Mouse (Mus musculus): ENCODE results near the gene Msrb3. TPM values are rescaled to one million over a fixed set of nuclear protein-coding genes. Genes with fewer than 3 reads are reported as not detected.

The Msrb3 gene
- polyA plus RNA-seq, 1 experiment from 2014 or later = 1.2 TPM

DNA sequence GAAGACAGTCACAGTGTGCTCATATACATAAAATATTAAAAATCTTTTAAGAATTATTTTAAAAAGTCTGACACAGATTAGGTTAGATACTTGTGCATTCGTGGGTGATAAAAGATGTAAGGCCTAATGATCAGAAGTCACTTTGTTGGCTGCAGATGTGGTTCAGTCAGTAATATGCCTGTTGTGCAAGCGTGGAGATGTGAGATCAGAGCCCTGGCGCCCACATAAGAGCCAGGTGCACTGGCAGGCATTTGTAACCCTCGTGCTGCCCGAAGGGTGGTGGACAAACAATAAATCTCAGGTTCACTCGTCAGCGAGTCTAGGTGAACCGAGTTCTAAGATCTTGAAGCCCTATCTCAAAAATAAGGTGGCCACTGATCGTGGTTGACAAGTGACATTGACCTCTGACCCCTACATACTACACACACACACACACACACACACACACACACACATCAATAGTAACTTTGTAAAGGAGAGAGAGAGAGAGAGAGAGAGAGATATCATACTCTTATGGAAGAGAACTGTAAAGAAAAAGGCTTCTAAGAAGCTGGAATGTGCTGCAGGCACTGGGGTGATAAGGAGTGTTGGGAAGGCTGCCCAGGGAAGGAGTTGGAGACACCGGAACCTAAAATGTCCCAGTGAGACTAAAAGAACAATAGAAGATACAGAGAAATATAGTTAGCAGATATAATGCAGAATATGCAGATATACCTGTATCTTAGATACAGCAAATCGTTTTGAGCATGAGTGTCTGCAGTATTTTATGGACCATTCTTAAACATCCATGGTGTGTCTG lies 10.1 kb upstream of the Msrb3 start:
- DNase-seq (no peak), ATAC-seq (ENCODE audit: low FRiP score, low TSS enrichment) (no peak)
- H3K4me1 ChIP-seq (ENCODE audit: control insufficient read depth, insufficient read depth, low read length) = no peaks in the 10 kb centered on the region
- no peaks in the 10 kb centered on the region for H3K27me3 ChIP-seq (ENCODE audit: control insufficient read depth, insufficient read depth, low read length)
- H3K9ac ChIP-seq (replicated peaks; ENCODE audit: low read length) = no peak overlapping the region
- H3K4me2 ChIP-seq (ENCODE audit: low read length) = no peak overlapping the region
- H3K36me3 ChIP-seq (ENCODE audit: control insufficient read depth, insufficient read depth, low read length) = no peaks in the 10 kb centered on the region
- no peak overlapping the region for H3K27ac ChIP-seq (replicated peaks; ENCODE audit: low read depth, low read length)
- H3K4me3 ChIP-seq (replicated peaks; ENCODE audit: low read depth, low read length) = no peak overlapping the region
- WGBS = 93% methylated on average over 11 of the region's 11 CpGs
- no peaks in the 10 kb centered on the region for H3K9me3 ChIP-seq (ENCODE audit: control insufficient read depth, low read length)

GRCm38 (mm10) chr10:120904676-120905075 lies 5.8 kb upstream of the Msrb3 start:
- ATAC-seq (ENCODE audit: low FRiP score, low TSS enrichment) (no peak), DNase-seq (no peak)
- H3K4me1 ChIP-seq (ENCODE audit: control insufficient read depth, insufficient read depth, low read length) = no peaks in the 10 kb centered on the region
- H3K4me3 ChIP-seq (replicated peaks; ENCODE audit: low read depth, low read length) = no peak overlapping the region
- H3K9me3 ChIP-seq (ENCODE audit: control insufficient read depth, low read length) = no peaks in the 10 kb centered on the region
- H3K36me3 ChIP-seq (ENCODE audit: control insufficient read depth, insufficient read depth, low read length) = no peaks in the 10 kb centered on the region
- H3K9ac ChIP-seq (replicated peaks; ENCODE audit: low read length) = no peak overlapping the region
- H3K4me2 ChIP-seq (ENCODE audit: low read length) = no peak overlapping the region
- H3K27me3 ChIP-seq (ENCODE audit: control insufficient read depth, insufficient read depth, low read length) = no peaks in the 10 kb centered on the region
- WGBS = 91% methylated on average over 10 of the region's 10 CpGs
- no peak overlapping the region for H3K27ac ChIP-seq (replicated peaks; ENCODE audit: low read depth, low read length)

DNA sequence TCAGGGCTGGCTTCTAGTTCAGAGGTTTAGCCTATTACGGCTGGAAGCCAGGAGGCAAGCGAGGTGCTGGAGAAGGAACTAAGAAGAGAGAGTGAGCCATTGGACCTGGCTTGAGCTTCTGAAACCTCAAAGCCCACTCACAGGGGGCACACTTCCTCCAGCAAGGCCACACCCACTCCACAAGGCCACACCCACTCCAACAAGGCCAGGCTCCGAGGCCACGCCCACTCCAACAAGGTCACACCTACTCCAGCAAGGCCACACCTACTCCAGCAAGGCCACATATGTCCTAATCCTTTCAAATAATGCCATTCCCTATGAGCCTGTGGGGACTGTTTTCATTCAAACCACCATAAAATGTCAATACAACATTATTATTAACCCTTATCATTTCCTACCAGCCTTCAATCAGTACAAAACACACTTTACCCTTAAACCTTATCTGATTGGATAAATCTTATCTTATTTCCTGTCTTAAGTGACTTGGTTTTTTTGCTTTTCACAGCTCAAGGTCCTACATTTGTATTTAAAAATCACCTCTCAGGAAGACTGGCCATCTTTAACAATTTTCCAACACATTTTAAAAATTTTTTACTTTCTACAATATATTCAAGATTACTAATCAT lies 5.1 kb upstream of the Msrb3 start:
- no peak overlapping the region for H3K9ac ChIP-seq (replicated peaks; ENCODE audit: low read length)
- ATAC-seq (ENCODE audit: low FRiP score, low TSS enrichment) = no peak
- no peak overlapping the region for H3K4me3 ChIP-seq (replicated peaks; ENCODE audit: low read depth, low read length)
- no peaks in the 10 kb centered on the region for H3K9me3 ChIP-seq (ENCODE audit: control insufficient read depth, low read length)
- H3K27me3 ChIP-seq (ENCODE audit: control insufficient read depth, insufficient read depth, low read length) = no peaks in the 10 kb centered on the region
- H3K4me2 ChIP-seq (ENCODE audit: low read length) = no peak overlapping the region
- WGBS = 80% methylated on average over 4 of the region's 4 CpGs
- peaks cover 3% of the 10 kb centered on the region; the same call in 1 of the 2 replicates for H3K4me1 ChIP-seq (ENCODE audit: control insufficient read depth, insufficient read depth, low read length)
- no peak for DNase-seq
- no peak overlapping the region for H3K27ac ChIP-seq (replicated peaks; ENCODE audit: low read depth, low read length)
- H3K36me3 ChIP-seq (ENCODE audit: control insufficient read depth, insufficient read depth, low read length) = no peaks in the 10 kb centered on the region

DNA sequence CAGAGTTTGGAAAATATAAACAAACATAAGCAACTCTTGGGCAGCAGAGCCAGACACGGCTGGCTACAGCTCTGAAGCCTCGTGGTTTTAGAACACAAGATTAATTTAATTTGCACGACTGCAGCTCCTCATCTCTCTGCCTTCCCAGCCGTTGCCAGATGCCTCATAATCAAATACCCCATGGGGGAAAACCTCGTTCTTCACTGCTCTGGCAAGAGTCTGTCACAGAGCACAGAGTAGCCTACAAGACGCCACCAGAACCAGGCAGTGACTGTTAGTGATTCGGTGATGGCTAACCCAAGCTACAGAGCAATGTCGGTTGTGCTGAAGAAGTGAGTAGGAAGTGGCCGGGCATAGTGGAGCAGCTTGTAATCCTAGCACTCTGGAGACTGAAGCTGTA lies 2.8 kb upstream of the Msrb3 start:
- DNase-seq = no peak
- Histone ChIP-seq H3K4me2 (ENCODE audit: low read length) (no peak overlapping the region), H3K4me1 (ENCODE audit: control insufficient read depth, insufficient read depth, low read length) (peaks cover 4% of the 10 kb centered on the region; the same call in 1 of the 2 replicates), H3K27ac (replicated peaks; ENCODE audit: low read depth, low read length) (no peak overlapping the region), H3K9ac (replicated peaks; ENCODE audit: low read length) (no peak overlapping the region), H3K36me3 (ENCODE audit: control insufficient read depth, insufficient read depth, low read length) (no peaks in the 10 kb centered on the region), H3K27me3 (ENCODE audit: control insufficient read depth, insufficient read depth, low read length) (0 out of 2 replicates have a peak, but pooled peaks cover 10% of the 10 kb centered on the region), H3K4me3 (replicated peaks; ENCODE audit: low read depth, low read length) (no peak overlapping the region), H3K9me3 (ENCODE audit: control insufficient read depth, low read length) (no peaks in the 10 kb centered on the region)
- 58% methylated on average over 9 of the region's 9 CpGs for WGBS
- no peak for ATAC-seq (ENCODE audit: low FRiP score, low TSS enrichment)

- H3K36me3 ChIP-seq (ENCODE audit: control insufficient read depth, insufficient read depth, low read length) = no peaks in the 10 kb centered on the region
- 0 out of 2 replicates have a peak, but pooled peaks cover 11% of the 10 kb centered on the region for H3K27me3 ChIP-seq (ENCODE audit: control insufficient read depth, insufficient read depth, low read length)
- no peak for ATAC-seq (ENCODE audit: low FRiP score, low TSS enrichment)
- no peak for DNase-seq
- peaks cover 4% of the 10 kb centered on the region; the same call in 1 of the 2 replicates for H3K4me1 ChIP-seq (ENCODE audit: control insufficient read depth, insufficient read depth, low read length)
- no peak overlapping the region for H3K4me2 ChIP-seq (ENCODE audit: low read length)
- H3K9ac ChIP-seq (replicated peaks; ENCODE audit: low read length) = no peak overlapping the region
- H3K9me3 ChIP-seq (ENCODE audit: control insufficient read depth, low read length) = no peaks in the 10 kb centered on the region
- H3K27ac ChIP-seq (replicated peaks; ENCODE audit: low read depth, low read length) = no peak overlapping the region
- H3K4me3 ChIP-seq (replicated peaks; ENCODE audit: low read depth, low read length) = no peak overlapping the region
- 69% methylated on average over 13 of the region's 13 CpGs for WGBS
These were observed 1.2 kb upstream of the Msrb3 start for GRCm38 (mm10) chr10:120900096-120900495.

DNA sequence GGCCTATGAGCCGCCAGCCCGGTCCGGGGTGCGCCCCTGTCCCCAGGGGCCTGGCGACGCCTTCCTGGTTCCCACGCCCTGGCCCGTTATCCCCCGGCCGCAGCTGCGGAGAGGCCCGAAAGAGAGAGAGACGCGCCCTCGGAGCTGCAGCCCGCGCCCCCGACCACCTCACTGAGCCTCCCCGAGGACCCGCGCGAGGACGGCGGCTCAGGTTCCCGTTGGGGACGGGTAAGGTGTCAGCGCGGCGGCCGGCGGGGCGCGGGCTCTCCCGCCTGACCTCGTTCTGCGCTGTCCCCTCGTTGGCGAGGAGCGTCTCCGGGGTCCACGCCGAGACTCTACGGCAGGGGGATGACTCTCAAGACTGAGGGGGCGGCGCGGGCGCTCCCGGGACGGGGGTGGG lies 544 bp downstream of the Msrb3 start:
- Histone ChIP-seq H3K4me3 (replicated peaks; ENCODE audit: low read depth, low read length) (peak overlapping the region; percentile 55), H3K36me3 (ENCODE audit: control insufficient read depth, insufficient read depth, low read length) (no peaks in the 10 kb centered on the region), H3K27ac (replicated peaks; ENCODE audit: low read depth, low read length) (no peak overlapping the region), H3K4me1 (ENCODE audit: control insufficient read depth, insufficient read depth, low read length) (peaks cover 4% of the 10 kb centered on the region; the same call in 1 of the 2 replicates), H3K27me3 (ENCODE audit: control insufficient read depth, insufficient read depth, low read length) (0 out of 2 replicates have a peak, but pooled peaks cover 11% of the 10 kb centered on the region), H3K9me3 (ENCODE audit: control insufficient read depth, low read length) (no peaks in the 10 kb centered on the region), H3K4me2 (ENCODE audit: low read length) (peak overlapping the region; percentile 90), H3K9ac (replicated peaks; ENCODE audit: low read length) (peak overlapping the region; percentile 68)
- DNase-seq (no peak), ATAC-seq (ENCODE audit: low FRiP score, low TSS enrichment) (0 out of 2 replicates have a peak, but pooled peaks have one; percentile 55)
- under 1% methylated on average over 49 of the region's 49 CpGs for WGBS

DNA sequence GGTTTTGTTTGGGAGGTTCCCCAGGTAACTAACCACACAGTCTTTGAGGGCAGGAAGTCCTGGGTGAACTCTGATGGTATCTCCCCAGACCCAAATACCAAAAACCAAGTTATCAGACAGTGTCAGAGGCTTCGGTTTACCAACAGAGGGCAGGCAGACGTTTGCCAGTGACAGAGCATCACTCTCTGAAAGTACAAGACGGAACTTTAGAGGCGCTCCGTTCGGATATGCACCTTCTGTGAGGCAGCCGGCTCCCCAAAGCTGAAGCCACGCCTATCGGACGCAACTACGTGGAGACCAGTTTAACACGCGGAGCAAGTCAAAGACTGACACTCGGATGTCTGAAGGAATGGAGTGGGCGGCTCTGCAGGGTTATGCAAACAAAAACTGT lies 3.0 kb downstream of the Msrb3 start:
- H3K27ac ChIP-seq (replicated peaks; ENCODE audit: low read depth, low read length) = no peak overlapping the region
- 0 out of 2 replicates have a peak, but pooled peaks cover 11% of the 10 kb centered on the region for H3K27me3 ChIP-seq (ENCODE audit: control insufficient read depth, insufficient read depth, low read length)
- H3K9me3 ChIP-seq (ENCODE audit: control insufficient read depth, low read length) = no peaks in the 10 kb centered on the region
- H3K9ac ChIP-seq (replicated peaks; ENCODE audit: low read length) = no peak overlapping the region
- no peak overlapping the region for H3K4me2 ChIP-seq (ENCODE audit: low read length)
- no peak overlapping the region for H3K4me3 ChIP-seq (replicated peaks; ENCODE audit: low read depth, low read length)
- no peak for ATAC-seq (ENCODE audit: low FRiP score, low TSS enrichment)
- WGBS = 37% methylated on average over 15 of the region's 15 CpGs
- DNase-seq = no peak
- no peaks in the 10 kb centered on the region for H3K36me3 ChIP-seq (ENCODE audit: control insufficient read depth, insufficient read depth, low read length)
- peaks cover 4% of the 10 kb centered on the region; the same call in 1 of the 2 replicates for H3K4me1 ChIP-seq (ENCODE audit: control insufficient read depth, insufficient read depth, low read length)

- Histone ChIP-seq H3K4me3 (replicated peaks; ENCODE audit: low read depth, low read length) (no peak overlapping the region), H3K27ac (replicated peaks; ENCODE audit: low read depth, low read length) (no peak overlapping the region), H3K9me3 (ENCODE audit: control insufficient read depth, low read length) (no peaks in the 10 kb centered on the region), H3K27me3 (ENCODE audit: control insufficient read depth, insufficient read depth, low read length) (0 out of 2 replicates have a peak, but pooled peaks cover 11% of the 10 kb centered on the region), H3K4me1 (ENCODE audit: control insufficient read depth, insufficient read depth, low read length) (peaks cover 4% of the 10 kb centered on the region; the same call in 1 of the 2 replicates), H3K36me3 (ENCODE audit: control insufficient read depth, insufficient read depth, low read length) (no peaks in the 10 kb centered on the region), H3K9ac (replicated peaks; ENCODE audit: low read length) (no peak overlapping the region), H3K4me2 (ENCODE audit: low read length) (no peak overlapping the region)
- WGBS = 83% methylated on average over 15 of the region's 15 CpGs
- ATAC-seq (ENCODE audit: low FRiP score, low TSS enrichment) (no peak), DNase-seq (no peak)
These were observed 3.7 kb downstream of the Msrb3 start for GRCm38 (mm10) chr10:120894978-120895898.
